Mouse (Mus musculus): Measurements from ENCODE around the gene Arsb. TPM values are rescaled to one million over a fixed set of nuclear protein-coding genes. Genes with fewer than 3 reads are reported as not detected.

The Arsb gene
- 4.3 and 5.4 TPM in 2 replicates for polyA plus RNA-seq (2016; fragmentation: Nextera tagmentation; extraction: Ambion mirVana)

- H3K4me3 ChIP-seq: peak within 1 kb of the TSS; percentile 74
- H3K9me3 ChIP-seq: no peaks in the 10 kb centered on the region
- peaks cover 17% of the 10 kb centered on the region for H3K27me3 ChIP-seq (replicated peaks; ENCODE audit: low read depth, poor library complexity, severe bottlenecking)
- under 1% methylated on average over 66 of the region's 66 CpGs for WGBS
- peak within 1 kb of the TSS; percentile 93 for H3K27ac ChIP-seq (replicated peaks)
- peak; percentile 90 for DNase-seq (ENCODE audit: low spot score)
- H3K36me3 ChIP-seq (replicated peaks): no peaks in the 10 kb centered on the region
- peaks cover 18% of the 10 kb centered on the region for H3K4me1 ChIP-seq
Measured at GRCm38 (mm10) chr13:93771588-93772278, at the start of gene Arsb. TSS of gene Arsb (plus strand) at chr13:93771630.

- Histone ChIP-seq H3K4me3 (no peak overlapping the region), H3K27ac (replicated peaks) (no peak overlapping the region), H3K9me3 (no peaks in the 10 kb centered on the region), H3K36me3 (replicated peaks) (no peaks in the 10 kb centered on the region), H3K27me3 (replicated peaks; ENCODE audit: low read depth, poor library complexity, severe bottlenecking) (0 out of 2 replicates have a peak, but pooled peaks cover 2% of the 10 kb centered on the region), H3K4me1 (peaks cover 8% of the 10 kb centered on the region; the same call in 1 of the 2 replicates)
- 88% methylated on average over 4 of the region's 4 CpGs for WGBS
- no peak for DNase-seq (ENCODE audit: low spot score)
Measured at GRCm38 (mm10) chr13:93721916-93722315, 49.5 kb upstream of the Arsb start.

- no peak for DNase-seq (ENCODE audit: low spot score)
- Histone ChIP-seq H3K4me1 (peaks cover 2% of the 10 kb centered on the region; the same call in 1 of the 2 replicates), H3K27me3 (replicated peaks; ENCODE audit: low read depth, poor library complexity, severe bottlenecking) (0 out of 2 replicates have a peak, but pooled peaks cover 2% of the 10 kb centered on the region), H3K36me3 (replicated peaks) (no peaks in the 10 kb centered on the region), H3K9me3 (no peaks in the 10 kb centered on the region), H3K27ac (replicated peaks) (no peak overlapping the region), H3K4me3 (no peak overlapping the region)
- WGBS: 83% methylated on average over 3 of the region's 3 CpGs
Measured at GRCm38 (mm10) chr13:93723455-93723854, 48.0 kb upstream of the Arsb start.

GRCm38 (mm10) chr13:93724206-93724605 lies 47.2 kb upstream of the Arsb start:
- no peak overlapping the region for H3K27ac ChIP-seq (replicated peaks)
- H3K36me3 ChIP-seq (replicated peaks): no peaks in the 10 kb centered on the region
- DNase-seq (ENCODE audit: low spot score): peak; percentile 22
- no peaks in the 10 kb centered on the region for H3K9me3 ChIP-seq
- 33% methylated on average over 2 of the region's 2 CpGs for WGBS
- peaks cover 2% of the 10 kb centered on the region; the same call in 1 of the 2 replicates for H3K4me1 ChIP-seq
- 0 out of 2 replicates have a peak, but pooled peaks cover 2% of the 10 kb centered on the region for H3K27me3 ChIP-seq (replicated peaks; ENCODE audit: low read depth, poor library complexity, severe bottlenecking)
- H3K4me3 ChIP-seq: no peak overlapping the region

- 85% methylated on average over 5 of the region's 5 CpGs for WGBS
- no peak for DNase-seq (ENCODE audit: low spot score)
- Histone ChIP-seq H3K4me1 (no peaks in the 10 kb centered on the region), H3K36me3 (replicated peaks) (no peaks in the 10 kb centered on the region), H3K27ac (replicated peaks) (no peak overlapping the region), H3K27me3 (replicated peaks; ENCODE audit: low read depth, poor library complexity, severe bottlenecking) (no peaks in the 10 kb centered on the region), H3K9me3 (no peaks in the 10 kb centered on the region), H3K4me3 (no peak overlapping the region)
Measured at GRCm38 (mm10) chr13:93735131-93735636, 36.2 kb upstream of the Arsb start.

GRCm38 (mm10) chr13:93744118-93744517 lies 27.3 kb upstream of the Arsb start:
- Histone ChIP-seq H3K4me1 (no peaks in the 10 kb centered on the region), H3K9me3 (no peaks in the 10 kb centered on the region), H3K36me3 (replicated peaks) (no peaks in the 10 kb centered on the region), H3K27ac (replicated peaks) (no peak overlapping the region), H3K4me3 (no peak overlapping the region), H3K27me3 (replicated peaks; ENCODE audit: low read depth, poor library complexity, severe bottlenecking) (no peaks in the 10 kb centered on the region)
- WGBS: 59% methylated on average over 8 of the region's 8 CpGs
- peak; percentile 27 for DNase-seq (ENCODE audit: low spot score)

- WGBS: 69% methylated on average over 14 of the region's 14 CpGs
- no peak overlapping the region for H3K4me3 ChIP-seq
- H3K27me3 ChIP-seq (replicated peaks; ENCODE audit: low read depth, poor library complexity, severe bottlenecking): no peaks in the 10 kb centered on the region
- no peaks in the 10 kb centered on the region; the same call in 1 of the 2 replicates for H3K4me1 ChIP-seq
- H3K36me3 ChIP-seq (replicated peaks): no peaks in the 10 kb centered on the region
- DNase-seq (ENCODE audit: low spot score): no peak
- H3K27ac ChIP-seq (replicated peaks): no peak overlapping the region; the same call in 1 of the 2 replicates
- H3K9me3 ChIP-seq: no peaks in the 10 kb centered on the region
Measured at GRCm38 (mm10) chr13:93752597-93753400, 18.6 kb upstream of the Arsb start.

- Histone ChIP-seq H3K4me1 (no peaks in the 10 kb centered on the region; the same call in 1 of the 2 replicates), H3K4me3 (no peak overlapping the region), H3K36me3 (replicated peaks) (no peaks in the 10 kb centered on the region), H3K27ac (replicated peaks) (no peak overlapping the region), H3K27me3 (replicated peaks; ENCODE audit: low read depth, poor library complexity, severe bottlenecking) (no peaks in the 10 kb centered on the region), H3K9me3 (no peaks in the 10 kb centered on the region)
- DNase-seq (ENCODE audit: low spot score): no peak
- WGBS: 80% methylated on average over 4 of the region's 4 CpGs
Measured at GRCm38 (mm10) chr13:93755084-93755483, 16.3 kb upstream of the Arsb start.

GRCm38 (mm10) chr13:93756674-93757073 lies 14.8 kb upstream of the Arsb start:
- no peaks in the 10 kb centered on the region for H3K36me3 ChIP-seq (replicated peaks)
- 90% methylated on average over 7 of the region's 7 CpGs for WGBS
- H3K4me1 ChIP-seq: no peaks in the 10 kb centered on the region; the same call in 1 of the 2 replicates
- no peaks in the 10 kb centered on the region for H3K9me3 ChIP-seq
- H3K27me3 ChIP-seq (replicated peaks; ENCODE audit: low read depth, poor library complexity, severe bottlenecking): no peaks in the 10 kb centered on the region
- DNase-seq (ENCODE audit: low spot score): no peak
- H3K27ac ChIP-seq (replicated peaks): no peak overlapping the region
- no peak overlapping the region for H3K4me3 ChIP-seq

GRCm38 (mm10) chr13:93757514-93757913 lies 13.9 kb upstream of the Arsb start:
- no peaks in the 10 kb centered on the region for H3K36me3 ChIP-seq (replicated peaks)
- 83% methylated on average over 6 of the region's 6 CpGs for WGBS
- DNase-seq (ENCODE audit: low spot score): no peak
- no peak overlapping the region for H3K27ac ChIP-seq (replicated peaks)
- no peaks in the 10 kb centered on the region; the same call in 1 of the 2 replicates for H3K4me1 ChIP-seq
- H3K9me3 ChIP-seq: no peaks in the 10 kb centered on the region
- H3K4me3 ChIP-seq: no peak overlapping the region
- H3K27me3 ChIP-seq (replicated peaks; ENCODE audit: low read depth, poor library complexity, severe bottlenecking): no peaks in the 10 kb centered on the region

- Histone ChIP-seq H3K27ac (replicated peaks) (no peak overlapping the region), H3K27me3 (replicated peaks; ENCODE audit: low read depth, poor library complexity, severe bottlenecking) (no peaks in the 10 kb centered on the region), H3K4me1 (no peaks in the 10 kb centered on the region), H3K36me3 (replicated peaks) (no peaks in the 10 kb centered on the region), H3K4me3 (no peak overlapping the region), H3K9me3 (no peaks in the 10 kb centered on the region)
- 70% methylated on average over 14 of the region's 14 CpGs for WGBS
- DNase-seq (ENCODE audit: low spot score): no peak
Measured at GRCm38 (mm10) chr13:93758149-93758898, 13.1 kb upstream of the Arsb start.

GRCm38 (mm10) chr13:93761831-93762230 lies 9.6 kb upstream of the Arsb start:
- DNase-seq (ENCODE audit: low spot score): no peak
- Histone ChIP-seq H3K4me3 (no peak overlapping the region), H3K27me3 (replicated peaks; ENCODE audit: low read depth, poor library complexity, severe bottlenecking) (no peaks in the 10 kb centered on the region), H3K36me3 (replicated peaks) (no peaks in the 10 kb centered on the region), H3K4me1 (no peaks in the 10 kb centered on the region), H3K9me3 (no peaks in the 10 kb centered on the region), H3K27ac (replicated peaks) (no peak overlapping the region)
- 91% methylated on average over 8 of the region's 8 CpGs for WGBS

Data from embryonic facial prominence, embryonic 10.5 days (tissue).